Mouse (Mus musculus) cortical plate, adult 2 months (tissue): Measurements from ENCODE around the gene Hacd1. TPM values are rescaled to one million over a fixed set of nuclear protein-coding genes. Genes with fewer than 3 reads are reported as not detected.

Experiments used
- H3K27ac ChIP-seq: fragments of 200-500 bp; 2 replicates; pipeline ENCODE4 v1.5.1; 2012; ENCODE audit warnings: low read length, control low read depth, inconsistent platforms; ENCODE audit not compliant: insufficient read depth
- H3K4me1 ChIP-seq: fragments of 200-500 bp; 2 replicates; pipeline ENCODE4 v1.6.1; 2011; ENCODE audit warnings: low read length; ENCODE audit not compliant: control insufficient read depth, insufficient read depth
- H3K4me3 ChIP-seq: fragments of 200-500 bp; 2 replicates; pipeline ENCODE4 v1.5.1; 2011; ENCODE audit warnings: mild to moderate bottlenecking, low read length, control low read depth; ENCODE audit not compliant: insufficient read depth
- CTCF ChIP-seq: fragments of 200-500 bp; IDR thresholded peaks from 2 replicates; pipeline ENCODE4 v1.5.1; 2011; ENCODE audit warnings: mild to moderate bottlenecking, control low read depth, low read length; ENCODE audit not compliant: insufficient read depth; ENCODE audit errors: extremely low read depth
- POLR2A ChIP-seq: fragments of 200-500 bp; IDR thresholded peaks from 2 replicates; pipeline ENCODE4 v1.6.1; 2011; ENCODE audit warnings: mild to moderate bottlenecking, low read length, control low read depth; ENCODE audit not compliant: insufficient read depth; ENCODE audit errors: extremely low read depth
- polyA plus RNA-seq: library from polyadenylated mRNA; depleted of rRNA; stranded (reverse); fragments of >200 nt; gene quantifications from 2 replicates; pipeline ENCODE4 v1.2.3, GENCODE M21; 2012; rRNA removed

Hacd1 gene
- polyA plus RNA-seq, 1 experiment: 31.3 TPM

GRCm38 (mm10) chr2:13857461-13857860 lies 198.5 kb downstream of the Hacd1 start:
- TF ChIP-seq CTCF: no peak
- TF ChIP-seq POLR2A: no peak
- Histone ChIP-seq H3K4me1 (no peaks in the 10 kb centered on the region), H3K4me3 (no peak overlapping the region), H3K27ac (no peak overlapping the region)

DNA sequence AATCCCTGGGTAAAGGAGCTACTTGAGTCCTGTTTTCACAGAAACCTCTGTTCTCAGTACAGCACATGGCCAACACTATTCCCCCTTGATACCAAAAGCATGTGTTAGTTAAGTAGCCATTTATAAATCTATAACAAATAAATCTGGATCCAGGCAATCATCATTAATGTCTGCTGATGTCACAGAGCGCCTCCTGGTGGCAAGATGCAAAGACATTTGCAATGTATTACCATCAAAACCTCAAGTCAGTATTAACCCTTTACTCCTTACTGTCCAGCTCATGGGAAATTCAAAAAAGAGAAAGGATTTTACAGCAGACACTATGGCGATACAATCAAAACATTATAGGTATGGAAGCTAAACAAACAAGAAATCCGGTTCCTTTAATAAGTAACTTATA lies 200.4 kb downstream of the Hacd1 start:
- no peak for TF ChIP-seq POLR2A
- peak; percentile 18; the same call in 1 of the 2 replicates for TF ChIP-seq CTCF
- no peak overlapping the region for H3K27ac ChIP-seq
- H3K4me1 ChIP-seq: no peaks in the 10 kb centered on the region
- H3K4me3 ChIP-seq: no peak overlapping the region

- no peaks in the 10 kb centered on the region for H3K4me1 ChIP-seq
- TF ChIP-seq POLR2A: no peak
- TF ChIP-seq CTCF: no peak
Measured at GRCm38 (mm10) chr2:13836310-13836709, 219.6 kb downstream of the Hacd1 start.

DNA sequence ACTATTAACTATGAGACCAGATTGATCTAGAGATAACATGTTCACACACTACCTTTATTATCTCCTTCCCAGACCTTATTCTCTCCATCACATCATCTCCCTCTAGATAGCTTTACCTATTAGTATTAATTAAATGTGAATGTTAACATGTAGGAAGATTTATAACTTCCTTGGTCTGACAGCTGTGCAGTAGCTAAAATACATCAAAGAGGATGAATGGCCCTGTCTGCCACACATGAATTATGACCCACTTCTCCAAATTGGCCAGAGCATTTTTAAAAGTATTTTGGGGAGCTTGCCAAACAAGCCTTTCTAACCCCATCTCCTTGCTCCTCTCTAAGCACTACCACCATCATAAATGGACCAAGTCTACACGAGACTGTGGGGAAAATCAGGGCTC lies 220.9 kb downstream of the Hacd1 start:
- H3K27ac ChIP-seq: no peak overlapping the region
- TF ChIP-seq CTCF (no peak), POLR2A (no peak)
- H3K4me1 ChIP-seq: no peaks in the 10 kb centered on the region
- no peak overlapping the region for H3K4me3 ChIP-seq

More at GRCm38 (mm10) chr2:13836310-13836709, 219.6 kb downstream of the Hacd1 start:
- H3K4me3 ChIP-seq: no peak overlapping the region
- H3K27ac ChIP-seq: no peak overlapping the region

GRCm38 (mm10) chr2:13816645-13817044 lies 239.3 kb downstream of the Hacd1 start:
- no peak overlapping the region for H3K4me3 ChIP-seq
- TF ChIP-seq CTCF (no peak), POLR2A (no peak)
- no peak overlapping the region for H3K27ac ChIP-seq
- no peaks in the 10 kb centered on the region; the same call in 1 of the 2 replicates for H3K4me1 ChIP-seq

DNA sequence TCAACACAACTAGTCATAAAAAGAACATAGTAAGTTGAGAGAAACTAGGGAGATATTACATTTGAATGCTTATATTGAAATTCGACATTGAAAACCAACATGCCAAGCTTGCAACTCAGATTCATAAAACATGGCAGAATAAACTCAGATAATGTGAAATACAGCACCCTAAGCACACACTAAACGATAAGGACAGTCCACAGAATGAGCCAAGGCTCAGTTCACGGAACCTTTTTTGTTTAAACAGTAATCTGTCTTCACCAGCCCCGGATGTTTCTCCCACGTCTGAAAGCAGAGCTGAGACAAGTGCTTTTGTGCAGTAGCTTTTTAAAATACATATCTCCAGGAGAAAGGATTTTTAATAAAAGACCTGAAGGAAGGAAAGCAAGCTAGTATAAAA lies 247.3 kb downstream of the Hacd1 start:
- no peak overlapping the region for H3K27ac ChIP-seq
- no peaks in the 10 kb centered on the region for H3K4me1 ChIP-seq
- TF ChIP-seq POLR2A (no peak), CTCF (no peak)
- H3K4me3 ChIP-seq: no peak overlapping the region

GRCm38 (mm10) chr2:13808008-13808407 lies 247.9 kb downstream of the Hacd1 start:
- Histone ChIP-seq H3K27ac (no peak overlapping the region), H3K4me1 (no peaks in the 10 kb centered on the region), H3K4me3 (no peak overlapping the region)
- TF ChIP-seq CTCF (no peak), POLR2A (no peak)

- no peak for TF ChIP-seq CTCF
- no peak for TF ChIP-seq POLR2A
Measured at GRCm38 (mm10) chr2:13806120-13806519, 249.8 kb downstream of the Hacd1 start.

DNA sequence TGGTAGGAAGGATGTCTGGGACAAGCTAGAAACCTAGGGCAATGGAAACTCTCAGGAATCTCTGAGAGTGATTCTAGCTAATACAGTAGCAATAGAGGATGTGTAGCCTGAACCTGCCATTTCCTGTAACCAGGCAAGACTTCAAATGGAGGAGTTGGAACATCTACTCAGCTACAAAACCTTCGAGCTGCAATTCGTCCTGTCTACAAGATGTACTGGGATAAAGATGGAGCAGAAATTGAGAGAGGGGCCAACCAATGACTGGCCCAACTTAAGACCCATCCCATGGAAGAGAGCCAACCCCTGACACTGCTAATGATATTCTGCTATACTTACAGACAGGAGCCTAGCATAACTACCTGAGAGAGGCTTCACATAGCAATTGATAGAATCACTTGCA lies 255.3 kb downstream of the Hacd1 start:
- Histone ChIP-seq H3K4me3 (no peak overlapping the region), H3K4me1 (no peaks in the 10 kb centered on the region), H3K27ac (no peak overlapping the region)
- no peak for TF ChIP-seq CTCF

More at GRCm38 (mm10) chr2:13806120-13806519, 249.8 kb downstream of the Hacd1 start:
- no peak overlapping the region for H3K27ac ChIP-seq
- H3K4me3 ChIP-seq: no peak overlapping the region
- H3K4me1 ChIP-seq: no peaks in the 10 kb centered on the region

Other genes starting within 250 kb of the Hacd1 start
- 57.9 and 59.3 TPM in 2 replicates for gene Stam, start 18.0 kb upstream of the Hacd1 start, polyA plus RNA-seq
- 0.25 TPM in 2 replicates for gene Tmem236, start 118.4 kb upstream of the Hacd1 start, polyA plus RNA-seq
- gene Mrc1, start 173.3 kb upstream of the Hacd1 start, polyA plus RNA-seq: 1.5 and 1.8 TPM in 2 replicates